Mouse (Mus musculus) G1E (cell line): ENCODE results near the gene Adam10. TPM values are rescaled to one million over a fixed set of nuclear protein-coding genes. Genes with fewer than 3 reads are reported as not detected.
A peak's percentile ranks its signal among the peaks of the same experiment; 100 is the strongest.

Experiments
- ATAC-seq: 2 replicates; pipeline ENCODE4 v1.8.0; 2016; ENCODE audit warnings: mild to moderate bottlenecking; ENCODE audit not compliant: insufficient number of reproducible peaks, poor library complexity, low FRiP score, severe bottlenecking; ENCODE audit errors: extremely low read depth
- DNase-seq: peaks from one replicate; pipeline ENCODE4 v3.0.0; 2012; ENCODE audit warnings: low spot score
- H3K27me3 ChIP-seq: 2 replicates; pipeline ENCODE4 v1.6.1; 2012; ENCODE audit warnings: mild to moderate bottlenecking, low read length, inconsistent platforms; ENCODE audit not compliant: insufficient read depth
- H3K36me3 ChIP-seq: replicated peaks from 2 replicates; pipeline ENCODE3; 2012; ENCODE audit warnings: mild to moderate bottlenecking, inconsistent platforms
- H3K4me1 ChIP-seq: 2 replicates; pipeline ENCODE4 v1.6.1; 2012; ENCODE audit warnings: low read depth, low read length, inconsistent platforms, mixed read lengths; ENCODE audit not compliant: insufficient read depth
- H3K4me3 ChIP-seq: 2 replicates; pipeline ENCODE4 v1.5.1; 2012; ENCODE audit warnings: low read depth, mild to moderate bottlenecking, inconsistent platforms, low read length, moderate library complexity, mixed read lengths
- H3K9me3 ChIP-seq: replicated peaks from 2 replicates; pipeline ENCODE4 v1.6.1; 2012; ENCODE audit warnings: inconsistent platforms
- CTCF ChIP-seq: IDR thresholded peaks from 2 replicates; pipeline ENCODE4 v1.5.1; 2012; ENCODE audit warnings: low read depth, low read length, inconsistent platforms, mixed read lengths
- GATA1 ChIP-seq: IDR thresholded peaks from 2 replicates; pipeline ENCODE4 v1.6.1; 2012; ENCODE audit warnings: borderline replicate concordance, low read length, inconsistent platforms, mixed read lengths
- GATA2 ChIP-seq: IDR thresholded peaks from 2 replicates; pipeline ENCODE4 v1.6.1; 2012; ENCODE audit warnings: low read depth, low read length, inconsistent platforms, borderline replicate concordance
- POLR2AphosphoS5 ChIP-seq: IDR thresholded peaks from 2 replicates; pipeline ENCODE4 v1.6.1; 2012; ENCODE audit warnings: low read depth, low read length, inconsistent platforms; ENCODE audit not compliant: insufficient replicate concordance
- TAL1 ChIP-seq: conservative IDR thresholded peaks from 2 replicates; pipeline ENCODE4 v1.6.1; 2012; ENCODE audit warnings: low read depth, low read length, inconsistent platforms, mixed read lengths
- polyA plus RNA-seq: library from polyadenylated mRNA; stranded (reverse); fragments of >175 nt; gene quantifications from 2 replicates; pipeline ENCODE4 v1.2.3, GENCODE M21; 2012
- total RNA-seq, 2 experiments: library from RNA; stranded (forward) in 1 of 2; stranded (reverse) in 1 of 2; fragments of 200-1000 nt in 1 of 2; fragments of >200 nt in 1 of 2; fragmentation: Nextera tagmentation in 1 of 2; gene quantifications; 2 replicates each; pipeline ENCODE4 v1.2.3; 2014 to 2017

The Adam10 gene
- total and polyA plus RNA-seq, 3 experiments = 37.5 to 117 (median 45.9) TPM

- H3K4me3 ChIP-seq = no peak overlapping the region
- H3K27me3 ChIP-seq = no peaks in the 10 kb centered on the region
- no peak for TF ChIP-seq GATA2
- no peak for TF ChIP-seq TAL1
- no peak for TF ChIP-seq POLR2AphosphoS5
- TF ChIP-seq CTCF = no peak
- no peak for TF ChIP-seq GATA1
- no peak for ATAC-seq
- DNase-seq = no peak
- peaks cover 49% of the 10 kb centered on the region for H3K4me1 ChIP-seq
- H3K9me3 ChIP-seq = 0 out of 2 replicates have a peak, but pooled peaks cover 3% of the 10 kb centered on the region
- no peaks in the 10 kb centered on the region for H3K36me3 ChIP-seq
These were observed 6.8 kb upstream of the Adam10 start for GRCm38 (mm10) chr9:70671772-70672579.

DNA sequence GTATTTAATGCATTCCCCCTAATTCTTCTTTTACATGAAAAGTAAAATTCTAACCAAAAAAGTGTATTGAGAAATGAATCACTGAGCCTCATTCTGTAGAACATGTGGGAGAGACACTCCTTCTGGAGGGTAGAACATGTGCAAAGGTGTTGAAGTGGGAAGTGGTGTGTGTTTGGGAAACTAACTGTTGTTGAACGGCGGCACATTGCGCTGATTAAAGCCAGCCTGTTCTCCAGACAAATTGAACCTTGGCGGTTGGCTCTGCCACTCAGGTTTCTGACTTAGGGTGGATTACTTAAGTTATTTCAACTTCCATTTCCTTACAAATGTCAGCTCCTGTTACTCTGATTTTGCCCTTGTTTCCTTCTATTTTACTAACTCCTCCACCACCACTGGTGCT, 5.1 kb upstream of the Adam10 start:
- Histone ChIP-seq H3K27me3 (no peaks in the 10 kb centered on the region), H3K4me1 (peaks cover 54% of the 10 kb centered on the region)
- ATAC-seq = no peak

GRCm38 (mm10) chr9:70675117-70675516, 3.7 kb upstream of the Adam10 start:
- Histone ChIP-seq H3K9me3 (no peaks in the 10 kb centered on the region), H3K27me3 (no peaks in the 10 kb centered on the region), H3K4me1 (peaks cover 43% of the 10 kb centered on the region), H3K36me3 (no peaks in the 10 kb centered on the region), H3K4me3 (no peak overlapping the region)
- no peak for TF ChIP-seq CTCF
- no peak for TF ChIP-seq TAL1
- no peak for TF ChIP-seq GATA1
- no peak for TF ChIP-seq POLR2AphosphoS5
- TF ChIP-seq GATA2 = no peak
- DNase-seq (no peak), ATAC-seq (no peak)

More for the DNA sequence above, 5.1 kb upstream of the Adam10 start:
- H3K9me3 ChIP-seq = no peaks in the 10 kb centered on the region
- H3K36me3 ChIP-seq = no peaks in the 10 kb centered on the region
- TF ChIP-seq POLR2AphosphoS5 (no peak), GATA1 (no peak), GATA2 (no peak), TAL1 (no peak), CTCF (no peak)
- no peak for DNase-seq
- no peak overlapping the region for H3K4me3 ChIP-seq

GRCm38 (mm10) chr9:70675961-70676360, 2.8 kb upstream of the Adam10 start:
- no peak for DNase-seq
- no peak for ATAC-seq
- H3K4me1 ChIP-seq = peaks cover 35% of the 10 kb centered on the region
- no peaks in the 10 kb centered on the region for H3K36me3 ChIP-seq
- H3K4me3 ChIP-seq = no peak overlapping the region
- H3K9me3 ChIP-seq = no peaks in the 10 kb centered on the region
- no peaks in the 10 kb centered on the region for H3K27me3 ChIP-seq
- no peak for TF ChIP-seq GATA1
- no peak for TF ChIP-seq TAL1
- TF ChIP-seq POLR2AphosphoS5 = no peak
- TF ChIP-seq GATA2 = no peak
- TF ChIP-seq CTCF = no peak

DNA sequence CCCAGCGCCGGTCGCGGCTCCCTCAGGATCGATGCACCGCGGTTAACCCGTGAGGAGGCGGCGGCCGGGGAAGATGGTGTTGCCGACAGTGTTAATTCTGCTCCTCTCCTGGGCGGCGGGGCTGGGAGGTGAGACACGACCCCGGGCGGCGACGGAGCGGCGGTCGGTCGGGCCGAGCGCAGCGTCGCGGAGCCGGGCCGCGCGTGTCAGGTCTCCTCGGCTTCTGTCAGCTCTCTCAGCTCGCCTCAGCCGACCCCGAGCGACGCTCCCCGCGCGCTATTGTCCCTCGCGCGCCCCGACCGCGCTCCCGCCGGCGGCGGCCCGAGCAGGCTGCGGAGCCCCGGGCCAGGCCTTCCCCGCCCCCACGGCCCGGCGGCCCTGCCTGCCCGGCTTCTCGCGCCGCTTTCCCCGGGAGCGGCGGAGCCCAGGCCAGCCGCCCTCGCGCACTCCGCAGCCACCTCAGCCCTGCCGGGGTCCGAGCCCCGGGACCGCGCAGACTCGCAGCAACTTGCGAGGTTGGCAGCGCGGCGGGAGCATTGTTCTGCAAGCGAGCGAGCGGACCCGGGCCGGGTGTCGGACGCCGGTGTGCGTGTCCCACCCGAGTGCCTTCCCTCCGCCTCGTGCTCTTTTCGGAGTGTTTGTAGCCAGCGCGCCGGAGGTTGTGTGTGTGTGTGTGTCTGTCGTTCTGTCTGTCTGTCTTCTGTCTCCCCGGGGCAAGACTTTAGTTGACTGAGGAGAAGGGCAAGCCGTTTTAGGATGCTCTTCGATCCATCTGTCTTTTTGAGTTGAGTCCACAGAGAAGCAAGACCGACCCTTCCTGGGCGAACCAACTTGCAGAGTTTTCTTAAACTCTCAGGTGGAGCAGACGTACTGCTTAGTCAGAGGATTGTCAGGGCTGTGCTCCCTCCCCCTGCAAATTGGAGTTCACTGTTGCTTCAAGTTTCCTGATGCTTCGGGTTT, 615 bp downstream of the Adam10 start:
- Histone ChIP-seq H3K4me3 (peak overlapping the region; percentile 95), H3K27me3 (no peaks in the 10 kb centered on the region), H3K9me3 (no peaks in the 10 kb centered on the region), H3K4me1 (peaks cover 40% of the 10 kb centered on the region), H3K36me3 (peaks cover 4% of the 10 kb centered on the region)
- DNase-seq (peak; percentile 48), ATAC-seq (no peak)
- TF ChIP-seq TAL1 (no peak), POLR2AphosphoS5 (no peak), GATA1 (no peak), CTCF (no peak), GATA2 (no peak)
